Mouse (Mus musculus): ENCODE measurements around the gene Cldn4.

- TF ChIP-seq CTCF (IDR thresholded peaks at IDR 0.05; ENCODE audit: control insufficient read depth, insufficient read depth, insufficient replicate concordance, low read depth, low read length) (no peak), POLR2A (IDR thresholded peaks at IDR 0.05; ENCODE audit: control insufficient read depth, low read depth, low read length) (no peak)
These were observed 4.5 kb upstream of the Cldn4 start for GRCm38 (mm10) chr5:134951053-134951884.
